Mouse (Mus musculus) ES-Bruce4 (cell line): ENCODE measurements around the gene Havcr2. TPM values are rescaled to one million over a fixed set of nuclear protein-coding genes. Genes with fewer than 3 reads are reported as not detected.

Experiments used
- H3K27ac ChIP-seq: 2 replicates; pipeline ENCODE4 v1.5.1; 2012; ENCODE audit warnings: low read length, inconsistent platforms; ENCODE audit not compliant: insufficient read depth
- H3K27me3 ChIP-seq: 2 replicates; pipeline ENCODE4 v1.6.1; 2012; ENCODE audit warnings: mild to moderate bottlenecking, low read length, inconsistent platforms; ENCODE audit not compliant: control insufficient read depth, poor library complexity, insufficient read depth, severe bottlenecking
- H3K36me3 ChIP-seq: 2 replicates; pipeline ENCODE4 v1.6.1; 2012; ENCODE audit warnings: inconsistent platforms, mild to moderate bottlenecking, low read length, moderate library complexity; ENCODE audit not compliant: control insufficient read depth, poor library complexity, insufficient read depth, severe bottlenecking
- H3K4me1 ChIP-seq: one replicate; pipeline ENCODE4 v1.8.1; 2011; ENCODE audit warnings: low read length; ENCODE audit not compliant: control insufficient read depth, insufficient read depth
- H3K4me3 ChIP-seq: 2 replicates; pipeline ENCODE4 v1.5.1; 2011; ENCODE audit warnings: low read depth, mild to moderate bottlenecking, low read length
- H3K9ac ChIP-seq: 2 replicates; pipeline ENCODE4 v1.6.1; 2012; ENCODE audit warnings: low read depth, mild to moderate bottlenecking, inconsistent platforms; ENCODE audit not compliant: poor library complexity, severe bottlenecking
- H3K9me3 ChIP-seq: replicated peaks from 2 replicates; pipeline ENCODE4 v1.6.1; 2012; ENCODE audit warnings: mild to moderate bottlenecking, low read length, inconsistent platforms; ENCODE audit not compliant: control insufficient read depth, poor library complexity, insufficient read depth, severe bottlenecking
- CTCF ChIP-seq: IDR thresholded peaks from one replicate; pipeline ENCODE4 v1.8.1; 2011; ENCODE audit warnings: low read depth, low read length
- EP300 ChIP-seq: IDR thresholded peaks from 2 replicates; pipeline ENCODE4 v1.6.1; 2011; ENCODE audit warnings: low read depth, low read length; ENCODE audit not compliant: insufficient read depth
- POLR2A ChIP-seq: IDR thresholded peaks from one replicate; pipeline ENCODE4 v1.8.1; 2011; ENCODE audit warnings: low read length; ENCODE audit not compliant: insufficient read depth
- polyA plus RNA-seq: library from polyadenylated mRNA; stranded (reverse); fragments of >200 nt; gene quantifications from 2 replicates; pipeline ENCODE4 v1.2.4, GENCODE M21; 2011; ENCODE audit warnings: low read depth; ENCODE audit not compliant: missing spikeins, insufficient read depth, insufficient read length

Havcr2 gene
- polyA plus RNA-seq, result 0.26 TPM in 1 of 2 replicates, not detected in the other

GRCm38 (mm10) chr11:46454453-46455045 is at the start of gene Havcr2:
Havcr2 (plus strand) TSS chr11:46454935.
- H3K4me1 ChIP-seq, result no peaks in the 10 kb centered on the region
- H3K4me3 ChIP-seq, result no peak within 1 kb of the TSS
- no peak within 1 kb of the TSS for H3K27ac ChIP-seq
- no peak within 1 kb of the TSS for H3K9ac ChIP-seq
- H3K9me3 ChIP-seq, result no peaks in the 10 kb centered on the region; the same call in 1 of the 2 replicates
- H3K36me3 ChIP-seq, result no peaks in the 10 kb centered on the region
- no peaks in the 10 kb centered on the region; the same call in 1 of the 2 replicates for H3K27me3 ChIP-seq
- no peak for TF ChIP-seq POLR2A
- TF ChIP-seq EP300, result no peak

GRCm38 (mm10) chr11:46404986-46405385 is 49.7 kb upstream of the Havcr2 start:
- TF ChIP-seq CTCF (no peak), EP300 (no peak), POLR2A (no peak)
- no peak overlapping the region for H3K4me3 ChIP-seq
- H3K9ac ChIP-seq, result no peak overlapping the region
- H3K9me3 ChIP-seq, result no peaks in the 10 kb centered on the region
- no peak overlapping the region for H3K27ac ChIP-seq
- no peaks in the 10 kb centered on the region for H3K27me3 ChIP-seq
- no peaks in the 10 kb centered on the region for H3K4me1 ChIP-seq
- no peaks in the 10 kb centered on the region for H3K36me3 ChIP-seq

GRCm38 (mm10) chr11:46406721-46407120 is 48.0 kb upstream of the Havcr2 start:
- TF ChIP-seq CTCF, result no peak
- Histone ChIP-seq H3K4me3 (no peak overlapping the region), H3K9me3 (no peaks in the 10 kb centered on the region), H3K36me3 (no peaks in the 10 kb centered on the region), H3K27me3 (no peaks in the 10 kb centered on the region), H3K27ac (no peak overlapping the region), H3K9ac (no peak overlapping the region), H3K4me1 (peaks cover 2% of the 10 kb centered on the region)

GRCm38 (mm10) chr11:46410018-46410563 is 44.6 kb upstream of the Havcr2 start:
- peaks cover 2% of the 10 kb centered on the region for H3K4me1 ChIP-seq
- TF ChIP-seq CTCF, result no peak
- TF ChIP-seq POLR2A, result no peak
- TF ChIP-seq EP300, result no peak
- H3K27me3 ChIP-seq, result no peaks in the 10 kb centered on the region
- no peak overlapping the region for H3K4me3 ChIP-seq
- no peak overlapping the region for H3K9ac ChIP-seq
- H3K27ac ChIP-seq, result no peak overlapping the region
- 0 out of 2 replicates have a peak, but pooled peaks cover 1% of the 10 kb centered on the region for H3K9me3 ChIP-seq
- H3K36me3 ChIP-seq, result no peaks in the 10 kb centered on the region

GRCm38 (mm10) chr11:46418438-46418837 is 36.3 kb upstream of the Havcr2 start:
- Histone ChIP-seq H3K9ac (no peak overlapping the region), H3K9me3 (0 out of 2 replicates have a peak, but pooled peaks cover 3% of the 10 kb centered on the region), H3K27me3 (no peaks in the 10 kb centered on the region), H3K27ac (no peak overlapping the region), H3K4me3 (no peak overlapping the region), H3K36me3 (no peaks in the 10 kb centered on the region), H3K4me1 (no peaks in the 10 kb centered on the region)
- no peak for TF ChIP-seq POLR2A
- no peak for TF ChIP-seq EP300
- no peak for TF ChIP-seq CTCF

GRCm38 (mm10) chr11:46418860-46419259 is 35.9 kb upstream of the Havcr2 start:
- TF ChIP-seq CTCF (no peak), POLR2A (no peak), EP300 (no peak)
- no peaks in the 10 kb centered on the region for H3K4me1 ChIP-seq
- no peaks in the 10 kb centered on the region for H3K27me3 ChIP-seq
- 0 out of 2 replicates have a peak, but pooled peaks cover 3% of the 10 kb centered on the region for H3K9me3 ChIP-seq
- no peak overlapping the region for H3K4me3 ChIP-seq
- H3K27ac ChIP-seq, result no peak overlapping the region
- H3K9ac ChIP-seq, result no peak overlapping the region
- no peaks in the 10 kb centered on the region for H3K36me3 ChIP-seq
